Mouse (Mus musculus) lung, adult 18-20 months (tissue): ENCODE data around the gene Rcl1.

ENCODE experiments used
- DNase-seq, 2 experiments: peaks; one replicate each; pipeline ENCODE4 v3.0.0; 2022; ENCODE audit warnings: mixed read lengths in 2 of 2

Gene Rcl1

DNA sequence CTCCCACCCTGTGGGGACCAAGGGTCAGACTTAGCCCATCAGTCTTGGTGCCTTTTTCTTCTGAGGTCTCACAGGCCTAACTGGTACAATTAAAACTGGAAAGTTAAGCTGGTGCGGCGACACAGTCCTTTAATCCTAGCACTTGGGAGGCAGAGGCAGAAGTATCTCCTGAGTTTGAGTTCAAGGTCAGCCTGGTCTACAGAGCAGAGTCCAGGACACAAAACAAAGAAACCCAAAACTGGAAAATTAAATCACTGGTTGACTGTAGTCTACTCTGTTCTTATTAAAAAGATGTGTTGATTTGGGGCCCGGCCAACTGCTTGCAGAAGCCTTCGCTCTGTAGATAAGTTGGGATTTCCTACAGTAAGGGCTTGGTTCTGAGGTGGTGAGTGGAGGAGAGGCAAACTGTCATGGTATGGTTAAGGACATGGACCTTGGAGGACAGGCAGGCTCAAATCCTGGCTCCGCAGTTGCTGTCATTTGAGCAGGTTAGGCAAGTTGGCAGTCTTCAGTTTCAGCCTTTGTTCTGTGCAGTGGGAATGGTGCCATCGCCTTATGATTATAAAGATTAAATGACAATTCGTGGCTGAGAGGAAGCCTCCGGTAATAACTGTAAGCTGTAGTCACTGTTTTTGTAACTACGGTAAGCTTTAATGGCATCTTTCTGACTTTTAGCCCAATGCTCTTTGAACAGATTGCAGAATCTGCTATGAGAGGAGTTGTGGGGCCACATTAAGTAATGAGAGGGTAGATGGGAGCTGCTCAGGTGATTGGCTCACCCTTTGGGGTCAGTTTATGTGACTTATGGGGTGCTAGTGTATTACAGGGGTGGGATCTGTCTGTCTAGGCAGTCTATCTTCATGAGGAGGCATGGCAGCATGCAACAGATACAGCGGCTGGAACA lies 12.8 kb downstream of the Rcl1 start:
- DNase-seq: no peak

DNA sequence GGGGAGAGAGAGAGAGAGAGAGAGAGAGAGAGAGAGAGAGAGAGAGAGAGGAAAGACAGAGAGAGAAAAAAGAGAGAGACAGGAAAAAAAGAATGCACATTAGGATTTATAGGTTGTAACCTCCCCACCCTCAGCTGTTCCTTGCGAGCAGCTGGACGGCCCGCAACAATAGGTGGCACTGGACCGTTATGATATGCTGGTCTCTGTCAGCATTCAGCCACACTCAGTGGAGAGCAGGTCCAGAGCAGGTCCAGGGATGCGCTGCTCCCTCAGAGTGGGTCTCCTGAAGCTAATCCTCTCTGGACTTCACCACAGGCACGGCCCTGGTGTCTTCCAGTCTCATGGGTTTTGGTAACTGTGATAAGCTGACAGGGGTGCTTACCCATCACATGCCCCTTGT lies 15.6 kb downstream of the Rcl1 start:
- DNase-seq: no peak

DNA sequence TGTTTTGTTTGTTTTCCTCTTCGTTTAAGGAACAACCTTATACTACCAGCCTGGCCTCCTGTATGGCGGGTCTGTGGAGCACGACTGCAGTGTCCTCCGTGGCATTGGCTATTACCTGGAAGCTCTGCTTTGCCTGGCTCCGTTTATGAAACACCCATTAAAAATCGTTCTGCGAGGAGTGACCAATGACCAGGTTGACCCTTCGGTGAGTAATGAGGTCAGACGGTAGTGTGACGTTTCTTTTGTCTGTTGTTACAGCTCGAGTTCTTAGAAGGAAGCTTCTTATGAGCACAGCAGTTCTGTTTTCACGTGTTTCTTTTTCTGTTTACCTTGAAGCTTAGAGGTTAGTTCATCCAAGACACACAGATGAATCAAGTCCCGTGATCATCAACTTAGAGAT lies 17.0 kb downstream of the Rcl1 start:
- no peak for DNase-seq

DNA sequence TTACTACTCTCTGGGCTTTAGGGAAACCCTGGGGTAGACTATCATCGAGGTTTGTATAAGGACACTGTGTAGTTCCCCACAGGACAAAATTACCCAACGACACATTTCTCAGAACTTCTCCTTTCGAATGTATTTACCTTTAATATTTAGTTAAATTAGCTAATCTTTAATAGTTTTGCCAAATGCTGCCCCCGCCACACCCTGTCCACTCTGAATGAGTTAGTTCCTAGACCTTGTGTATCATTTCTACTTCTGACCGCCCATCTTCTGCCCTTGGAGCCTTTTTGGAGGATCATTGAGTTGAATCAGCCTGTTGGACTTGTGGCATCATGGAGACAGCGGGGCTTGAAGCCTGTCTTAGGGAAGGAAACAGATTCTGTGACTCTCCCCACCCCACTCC lies 19.1 kb downstream of the Rcl1 start:
- no peak for DNase-seq

DNA sequence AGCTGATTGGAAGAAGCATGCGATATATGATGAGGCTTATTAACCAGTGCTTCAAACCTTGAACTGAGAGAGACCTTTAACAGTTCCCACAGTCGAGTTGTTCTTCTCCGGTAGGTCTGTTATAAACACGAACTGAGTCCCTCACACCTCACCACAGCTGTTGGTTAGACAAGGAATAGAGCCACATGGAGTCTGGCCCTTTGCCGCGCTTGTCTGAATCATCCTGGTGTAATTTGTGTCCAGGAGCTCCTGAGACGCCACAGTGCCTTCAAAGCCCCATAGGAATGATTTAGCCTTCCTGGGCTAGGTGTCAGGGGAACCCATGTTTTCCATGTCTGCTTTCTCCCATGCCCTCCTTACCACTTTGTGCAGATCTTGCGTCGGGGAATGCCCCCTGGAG lies 20.2 kb downstream of the Rcl1 start:
- no peak for DNase-seq

DNA sequence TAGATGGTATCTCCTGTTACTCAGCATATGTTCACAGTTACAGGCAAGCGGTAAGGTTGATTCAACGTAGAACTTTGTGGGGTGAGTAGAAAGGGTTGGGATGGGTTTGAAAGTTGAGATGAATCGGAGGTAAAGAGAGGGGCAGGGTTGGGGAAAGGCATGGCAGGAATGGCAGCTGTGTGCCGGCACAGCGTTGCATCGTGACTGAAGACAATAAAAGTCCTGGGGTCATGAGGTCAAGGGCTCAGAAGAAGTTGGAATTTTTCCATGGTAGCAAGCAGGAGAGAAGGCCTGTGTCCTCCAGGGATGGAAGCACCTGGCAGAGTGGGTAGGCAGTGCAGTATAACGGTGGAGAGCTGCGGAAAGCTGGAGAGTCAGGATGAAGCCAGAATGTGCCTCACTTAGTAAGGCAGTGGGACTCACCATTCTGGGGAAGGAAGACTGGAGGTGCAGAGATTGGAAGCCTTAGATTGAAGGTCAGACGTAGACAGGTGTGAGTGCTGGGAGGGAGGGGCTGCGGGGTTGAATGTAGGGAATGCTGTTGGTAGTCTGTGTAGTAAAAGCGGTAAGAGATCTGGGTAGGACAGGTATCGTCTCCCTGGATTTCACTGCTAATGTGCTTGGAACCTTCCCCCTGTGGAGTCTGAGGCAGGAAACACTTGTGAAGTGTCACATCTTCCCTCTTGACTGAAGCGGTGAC lies 23.9 kb downstream of the Rcl1 start:
- DNase-seq: no peak

DNA sequence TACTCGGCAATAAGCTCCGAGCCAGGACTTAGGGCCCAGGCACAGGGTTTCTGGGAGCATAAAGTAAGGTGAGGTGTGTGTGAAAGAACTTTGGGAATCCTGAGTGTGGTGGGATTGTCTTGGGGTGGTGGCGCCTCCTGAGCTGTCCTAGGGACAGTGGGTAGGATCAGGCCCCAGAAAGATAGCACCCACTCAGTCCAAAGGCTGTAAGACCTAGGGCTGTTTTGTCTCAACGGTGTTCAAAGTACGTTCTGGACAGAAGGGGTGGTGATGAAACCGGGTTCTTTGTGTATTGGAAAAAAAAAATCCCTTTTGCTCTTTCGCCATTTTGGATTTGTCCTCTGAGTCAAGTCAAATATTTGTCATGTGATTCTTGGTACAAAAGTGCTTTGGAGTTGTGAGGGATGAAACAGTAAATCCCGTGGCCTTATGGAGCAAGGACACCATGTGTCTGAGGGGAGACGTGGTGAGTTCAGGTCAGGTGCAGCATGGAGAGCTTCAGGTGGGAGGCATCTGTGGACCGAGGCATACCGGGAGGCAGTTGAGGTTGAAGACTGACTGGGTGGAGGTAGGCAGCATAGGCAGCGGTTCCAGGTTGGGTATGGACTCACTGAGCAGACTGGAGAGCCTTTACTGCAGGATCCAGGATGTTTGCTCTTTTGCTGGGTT lies 25.3 kb downstream of the Rcl1 start:
- DNase-seq: no peak

DNA sequence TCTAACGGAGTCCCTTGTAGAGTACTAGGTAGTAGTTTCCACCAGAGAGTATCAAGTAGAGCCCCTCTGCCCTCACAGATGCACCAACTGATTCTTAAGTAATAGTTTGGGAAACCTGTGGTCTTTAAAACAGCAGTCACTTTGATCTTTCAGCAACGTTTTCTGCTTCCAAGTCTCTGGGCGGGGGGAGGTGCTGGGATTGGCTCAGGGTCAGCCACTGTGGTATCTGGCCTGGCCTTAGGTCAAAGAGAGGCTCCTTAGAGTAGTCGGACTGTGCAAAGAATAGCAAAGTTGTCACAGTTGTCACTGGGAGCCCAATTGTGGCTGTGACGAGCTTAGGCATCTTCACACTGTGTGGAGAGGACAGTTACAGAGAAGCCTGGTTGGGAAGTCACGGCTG lies 26.2 kb downstream of the Rcl1 start:
- DNase-seq: no peak

DNA sequence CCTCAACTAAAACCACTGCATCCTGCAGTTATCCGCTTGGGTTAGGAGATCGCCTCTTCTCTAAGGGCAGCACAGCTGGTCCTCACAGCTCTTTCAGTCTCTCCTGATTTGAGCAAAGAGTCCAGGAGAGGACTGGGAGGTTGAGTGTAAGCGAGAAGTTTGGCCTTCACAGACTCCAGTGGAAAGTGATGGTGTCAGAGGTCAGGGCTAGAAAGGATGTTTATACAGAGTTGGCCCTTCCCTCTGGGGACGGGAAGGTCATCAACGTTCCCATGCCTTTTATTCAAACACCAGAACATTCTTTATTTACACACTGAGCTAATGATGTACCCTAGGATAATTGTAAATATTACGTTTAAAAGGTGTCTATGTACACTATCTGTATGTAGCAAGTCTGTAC lies 27.0 kb downstream of the Rcl1 start:
- peak in 1 of 2 experiments; percentile 26 for DNase-seq

DNA sequence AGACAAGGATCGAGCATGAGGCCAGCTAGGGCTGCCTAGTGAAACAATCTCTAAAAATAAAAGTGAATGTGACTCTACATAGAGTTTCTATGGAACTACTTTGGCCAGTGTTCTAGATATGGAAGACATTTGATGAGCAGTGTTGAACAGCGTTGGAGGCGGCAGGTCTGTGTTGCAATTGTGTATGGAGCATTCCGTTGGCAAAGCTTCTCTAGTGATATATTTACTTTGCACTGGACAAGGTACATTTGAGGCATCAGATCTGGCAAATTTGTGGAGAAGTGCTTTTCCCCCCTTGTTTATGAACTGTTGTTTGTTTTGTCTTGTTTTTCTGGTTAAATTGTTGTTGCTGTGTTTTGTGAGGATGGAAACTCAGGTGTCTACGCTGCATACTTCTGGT lies 28.4 kb downstream of the Rcl1 start:
- no peak for DNase-seq

DNA sequence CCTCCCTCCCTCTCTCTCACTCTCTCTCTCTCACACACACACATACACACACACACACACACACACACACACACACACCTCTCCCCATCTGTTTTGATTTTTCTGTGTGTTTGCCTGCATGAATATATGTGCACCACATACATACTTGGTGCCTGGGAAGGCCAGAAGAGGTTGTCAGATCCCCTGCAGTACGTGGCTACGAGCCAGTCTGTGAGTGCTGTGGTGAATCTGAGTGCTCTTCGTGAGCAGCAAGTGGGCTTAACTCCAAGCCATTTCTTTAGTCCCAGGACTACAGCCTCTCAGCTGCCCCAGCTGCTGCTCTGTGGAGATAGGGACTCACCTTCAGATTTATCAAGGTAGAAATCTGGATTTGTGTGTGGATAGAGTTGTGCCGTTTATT lies 30.0 kb downstream of the Rcl1 start:
- no peak for DNase-seq

DNA sequence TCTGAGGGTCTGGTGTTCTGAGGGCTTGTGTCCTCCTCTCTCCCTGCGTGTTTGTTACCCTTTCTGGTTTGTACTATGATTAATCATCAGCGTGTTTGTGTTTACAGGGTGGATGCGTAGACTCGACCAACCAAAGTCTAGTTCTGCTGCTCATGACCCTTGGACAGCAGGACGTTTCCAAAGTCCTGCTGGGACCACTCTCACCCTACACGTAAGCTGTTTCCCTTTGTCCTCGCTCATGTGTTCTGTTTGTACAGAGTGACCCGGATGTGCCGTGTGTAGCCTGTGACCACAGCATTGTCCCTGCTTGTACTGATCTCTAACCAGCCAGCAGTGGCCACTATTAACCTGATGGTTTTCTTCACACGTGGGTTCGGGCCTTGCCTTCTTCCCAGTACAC lies 33.1 kb downstream of the Rcl1 start:
- DNase-seq: no peak

DNA sequence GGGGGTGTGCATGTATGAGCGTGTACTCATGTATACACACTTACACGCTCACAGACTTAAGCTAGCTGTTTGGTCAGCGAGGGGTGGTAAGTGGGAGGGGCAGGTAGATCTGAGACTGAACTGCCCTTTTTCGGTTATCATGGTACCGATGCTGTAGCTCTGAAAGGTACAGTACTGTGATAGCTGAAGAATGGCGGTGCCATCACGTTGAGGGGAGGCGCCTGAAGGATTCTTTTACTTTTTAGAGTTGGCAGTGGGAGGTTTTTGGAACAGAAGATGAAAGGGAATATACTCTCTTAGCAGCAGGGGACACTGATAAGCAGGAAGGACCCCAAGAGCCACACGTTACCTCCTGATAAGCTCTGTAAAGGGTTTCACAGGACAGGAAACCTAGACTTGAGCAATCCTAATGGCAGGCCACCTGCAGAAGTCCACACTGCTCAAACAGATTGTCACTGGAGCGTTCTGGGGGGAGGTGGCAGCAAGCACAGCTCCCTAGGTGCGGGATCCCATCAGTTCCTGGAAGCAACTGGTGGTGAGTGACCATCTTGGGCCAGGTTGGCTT lies 34.1 kb downstream of the Rcl1 start:
- no peak for DNase-seq

DNA sequence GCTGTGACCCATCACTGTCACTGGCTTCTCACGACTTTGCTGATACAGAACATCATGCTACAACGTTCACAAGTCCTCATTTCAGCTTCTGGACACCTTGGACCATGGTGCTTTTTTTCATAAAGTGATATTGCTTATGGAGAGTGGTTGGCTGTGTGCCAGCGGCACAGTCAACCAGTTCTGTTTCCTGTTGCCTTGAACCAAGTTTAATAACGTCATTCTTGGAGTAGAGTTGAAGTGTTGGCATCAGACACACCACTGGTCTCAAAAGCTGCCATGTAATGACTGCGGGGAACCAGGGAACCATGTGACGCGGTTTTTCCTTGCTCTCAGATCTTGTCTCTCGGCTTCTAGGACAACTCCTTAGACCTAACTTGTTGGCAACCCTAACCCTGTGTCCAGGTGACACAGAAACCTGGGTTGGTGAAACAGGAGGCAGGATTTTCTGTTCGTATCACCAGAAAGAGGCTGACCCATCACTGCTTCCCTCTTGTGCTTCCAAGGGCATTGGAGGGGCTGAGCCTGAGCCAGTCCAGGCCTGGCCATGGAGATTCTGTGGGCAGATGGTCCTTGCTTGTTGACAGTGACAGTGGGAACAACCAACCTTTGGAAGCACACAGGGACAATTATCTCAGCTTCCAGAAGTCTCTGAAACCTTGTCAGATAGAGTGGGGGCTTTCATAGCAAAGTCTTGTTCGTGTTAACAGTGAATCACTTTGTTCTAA lies 37.5 kb downstream of the Rcl1 start:
- no peak for DNase-seq

DNA sequence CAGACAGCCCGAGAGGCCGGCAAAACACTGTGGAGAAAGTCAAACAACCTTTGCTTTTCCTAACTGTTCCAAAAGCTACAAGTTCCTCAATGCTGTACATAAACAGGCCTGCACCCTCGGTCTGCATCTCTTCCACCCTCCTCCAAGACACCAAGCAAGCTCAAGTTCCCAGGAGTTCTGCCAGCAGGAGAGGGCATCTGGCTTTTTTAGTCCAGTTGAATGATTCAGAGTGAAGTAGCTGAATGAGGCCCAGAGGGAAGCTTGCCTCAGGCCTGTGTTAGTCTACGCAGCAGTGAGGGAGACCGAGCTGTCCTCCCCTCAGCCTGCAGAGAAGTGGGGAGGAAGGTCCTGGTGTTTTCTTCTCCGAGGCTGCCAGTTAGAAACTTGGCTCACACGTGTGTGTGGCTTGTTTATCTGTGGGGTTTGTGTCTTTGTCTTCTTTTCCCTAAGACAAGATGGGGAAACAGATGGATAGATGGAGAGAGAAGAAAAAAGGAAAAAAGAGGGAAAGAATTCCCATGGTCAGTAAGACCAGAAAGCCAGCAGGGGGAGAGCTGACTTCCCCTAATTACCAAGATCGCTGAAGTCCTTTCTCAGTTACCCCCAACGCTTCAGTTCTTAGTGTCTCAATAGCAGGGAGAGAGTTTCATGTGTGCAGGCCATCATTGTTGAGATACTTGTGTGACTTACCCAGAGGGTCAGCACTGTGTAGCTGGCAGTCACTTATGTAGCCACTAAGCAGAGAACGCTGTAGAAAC lies 38.7 kb downstream of the Rcl1 start:
- no peak for DNase-seq

DNA sequence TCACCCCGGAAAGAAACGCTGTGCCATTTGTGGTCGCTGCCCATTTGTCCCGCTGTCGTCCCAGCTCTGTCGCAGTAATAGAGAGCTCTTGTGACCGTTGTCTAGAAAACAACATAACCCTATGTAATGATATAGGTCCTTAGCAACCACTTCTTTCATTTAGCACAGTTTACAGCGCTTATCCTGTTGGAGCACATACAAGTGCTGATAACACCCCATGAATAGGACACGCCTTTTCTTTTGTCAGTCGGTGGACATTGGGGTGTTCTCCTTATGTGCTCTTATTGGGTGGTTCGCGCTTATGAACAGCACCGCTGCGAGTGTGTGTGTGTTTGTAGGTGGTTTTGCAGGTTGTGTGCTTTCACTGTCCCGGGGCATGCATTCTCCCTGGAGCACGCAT lies 39.8 kb downstream of the Rcl1 start:
- no peak for DNase-seq

DNA sequence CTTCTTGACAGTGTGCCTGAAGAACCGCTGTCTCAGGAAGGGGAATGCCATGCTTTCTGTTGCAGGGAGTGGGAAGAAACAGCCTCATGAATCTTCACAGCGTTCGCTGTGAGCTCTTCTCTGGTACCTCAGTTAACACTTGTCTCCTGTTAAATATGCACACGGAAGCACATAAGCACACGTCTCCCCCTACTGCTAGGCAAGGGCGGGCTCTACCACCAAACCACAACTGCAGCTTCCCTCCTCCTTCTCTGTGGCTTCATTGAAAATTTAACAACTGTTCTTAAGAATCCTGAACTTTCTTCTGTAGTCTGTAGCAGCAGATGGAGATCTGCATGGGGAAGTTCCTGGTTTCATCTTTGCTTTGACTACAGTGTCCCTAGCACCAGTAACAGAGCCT lies 41.1 kb downstream of the Rcl1 start:
- no peak for DNase-seq

DNA sequence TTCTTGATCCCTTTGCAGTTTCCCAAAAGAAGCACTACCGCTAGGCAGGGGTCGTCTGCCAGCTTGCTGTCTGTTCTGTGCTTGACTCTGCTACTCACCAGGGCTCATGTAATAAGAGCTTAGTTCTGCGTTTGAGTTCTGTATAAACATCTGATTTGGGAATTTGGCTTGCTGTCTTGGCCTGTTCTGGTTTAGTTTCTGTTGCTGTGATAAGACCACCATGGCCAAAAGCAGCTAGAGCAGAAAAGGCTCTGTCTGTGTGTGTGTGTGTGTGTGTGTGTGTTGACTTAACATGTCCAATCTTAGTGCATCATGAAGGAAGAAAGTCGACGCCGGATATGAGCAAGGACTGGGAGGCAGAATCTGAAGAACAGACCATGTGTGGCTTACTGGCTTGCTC lies 44.2 kb downstream of the Rcl1 start:
- no peak for DNase-seq

DNA sequence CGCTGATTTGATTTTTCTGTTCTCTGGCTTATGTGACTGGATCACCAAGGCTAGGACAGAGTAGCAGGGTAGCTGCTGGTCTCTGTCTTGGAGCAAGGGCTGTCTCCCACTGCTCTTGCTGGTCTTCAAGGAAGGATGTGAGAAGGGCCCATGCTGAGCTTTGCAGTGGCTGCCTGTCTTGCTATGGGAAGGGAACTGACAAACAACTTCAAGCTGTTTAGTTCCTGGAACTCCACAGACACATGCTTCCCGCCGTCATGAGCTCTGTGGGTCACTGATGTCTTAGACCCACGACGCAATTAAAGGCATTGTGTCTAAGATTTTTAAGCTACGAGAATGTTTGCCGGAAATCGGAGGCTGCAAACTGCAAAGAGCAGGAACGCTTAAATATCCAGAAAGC lies 45.6 kb downstream of the Rcl1 start:
- DNase-seq: no peak

DNA sequence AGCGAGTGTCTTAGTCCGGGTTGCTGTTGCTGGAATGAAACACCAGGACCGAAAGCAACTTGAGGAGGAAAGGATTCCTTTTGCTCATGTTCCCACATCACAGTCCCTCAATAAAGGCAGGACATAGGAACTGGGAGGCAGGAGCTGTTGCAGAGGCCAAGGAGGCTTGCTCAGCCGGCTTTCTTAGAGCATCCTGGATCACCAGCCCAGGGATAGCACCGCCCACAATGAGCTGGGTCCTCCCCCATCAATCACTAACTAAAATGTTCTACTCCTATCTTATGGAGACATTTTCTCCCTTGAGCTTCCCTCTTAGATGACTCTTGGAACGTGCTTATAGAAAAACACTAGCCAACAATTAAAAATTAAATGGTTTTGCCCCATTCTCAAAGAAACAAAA lies 48.4 kb downstream of the Rcl1 start:
- DNase-seq: no peak

DNA sequence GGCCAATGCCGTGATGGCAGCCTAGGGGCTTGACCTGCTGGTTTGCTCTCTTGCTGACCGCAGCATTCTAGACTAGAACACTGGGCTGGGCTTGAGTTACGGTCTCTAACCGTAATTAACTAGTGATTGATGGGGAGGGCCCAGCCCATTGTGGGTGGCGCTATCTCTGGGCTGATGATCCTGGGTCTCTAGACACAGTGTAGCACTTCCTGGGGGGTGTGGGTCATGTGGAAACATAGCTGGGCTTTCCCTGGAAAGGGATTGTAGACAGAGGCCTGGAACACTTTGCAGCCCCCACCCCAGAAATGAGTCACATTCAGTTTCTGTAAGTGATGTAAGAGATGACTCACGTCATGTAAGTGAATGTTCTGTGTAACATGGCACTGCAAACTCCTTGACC lies 48.9 kb downstream of the Rcl1 start:
- DNase-seq: no peak

DNA sequence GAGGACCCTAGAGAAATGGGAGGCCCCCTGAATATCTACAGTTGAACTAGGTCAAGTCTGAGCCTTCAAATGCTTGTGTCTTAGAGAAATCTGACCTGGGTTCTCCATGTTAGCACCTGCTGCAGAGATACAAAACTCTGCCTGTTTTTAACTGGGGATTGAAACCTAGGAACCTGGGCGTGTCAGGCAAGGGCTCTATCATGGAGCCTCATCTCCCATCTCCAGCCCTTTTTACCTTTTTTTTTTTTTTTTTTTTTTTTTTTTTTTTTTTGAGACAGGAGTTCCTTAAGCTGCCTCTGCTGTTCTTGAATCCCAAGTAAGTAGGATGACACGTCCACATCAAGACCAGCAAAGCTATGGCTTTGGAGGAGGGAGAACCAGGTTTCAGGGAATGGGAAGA lies 50.3 kb downstream of the Rcl1 start:
- DNase-seq: no peak
